Mouse (Mus musculus) kidney, embryonic 15.5 days (tissue): Measurements from ENCODE around the gene Lbp. TPM values are rescaled to one million over a fixed set of nuclear protein-coding genes. Genes with fewer than 3 reads are reported as not detected.

ENCODE experiments used
- ATAC-seq: fragments of 200-750 bp; cut with Nextera tagmentation; replicated peaks from 2 replicates; pipeline ENCODE4 v1.8.0; 2017; ENCODE audit warnings: moderate TSS enrichment; ENCODE audit not compliant: low FRiP score
- H3K27ac ChIP-seq: fragments of 300-500 bp; sonication (generic); 2 replicates; pipeline ENCODE4 v1.5.1; 2015; ENCODE audit warnings: mild to moderate bottlenecking, inconsistent platforms
- H3K27me3 ChIP-seq: fragments of 300-500 bp; sonication (generic); 2 replicates; pipeline ENCODE4 v1.6.1; 2015; ENCODE audit warnings: inconsistent platforms
- H3K36me3 ChIP-seq: fragments of 300-500 bp; sonication (generic); 2 replicates; pipeline ENCODE4 v1.6.1; 2015; ENCODE audit warnings: inconsistent platforms
- H3K4me1 ChIP-seq: fragments of 300-500 bp; sonication (generic); 2 replicates; pipeline ENCODE4 v1.6.1; 2015; ENCODE audit warnings: inconsistent platforms
- H3K4me2 ChIP-seq: fragments of 300-500 bp; sonication (generic); 2 replicates; pipeline ENCODE4 v1.6.1; 2015; ENCODE audit warnings: moderate library complexity, mild to moderate bottlenecking, inconsistent platforms
- H3K4me3 ChIP-seq: fragments of 300-500 bp; sonication (generic); replicated peaks from 2 replicates; pipeline ENCODE4 v1.5.1; 2015; ENCODE audit warnings: mild to moderate bottlenecking, inconsistent platforms
- H3K9ac ChIP-seq: fragments of 300-500 bp; sonication (generic); 2 replicates; pipeline ENCODE4 v1.6.1; 2015; ENCODE audit warnings: mild to moderate bottlenecking, inconsistent platforms
- H3K9me3 ChIP-seq: fragments of 300-500 bp; sonication (generic); replicated peaks from 2 replicates; pipeline ENCODE4 v1.6.1; 2016; ENCODE audit warnings: inconsistent platforms
- WGBS: fragments of 180-500 bp; shearing (Covaris S2); methylation state at CpG from one replicate; pipeline ENCODE4 v1.1.7; 2015; ENCODE audit warnings: mixed read lengths; 5-methylcytosine and 5-hydroxymethylcytosine counted together
- polyA plus RNA-seq: library from polyadenylated mRNA; unstranded; fragments of >200 nt; fragmentation: Nextera tagmentation; extraction: Ambion mirVana; gene quantifications from 2 replicates; pipeline ENCODE4 v1.2.1, GENCODE M21; 2015

Lbp gene
- polyA plus RNA-seq, 1 experiment from 2014 or later, result 27.2 TPM

DNA sequence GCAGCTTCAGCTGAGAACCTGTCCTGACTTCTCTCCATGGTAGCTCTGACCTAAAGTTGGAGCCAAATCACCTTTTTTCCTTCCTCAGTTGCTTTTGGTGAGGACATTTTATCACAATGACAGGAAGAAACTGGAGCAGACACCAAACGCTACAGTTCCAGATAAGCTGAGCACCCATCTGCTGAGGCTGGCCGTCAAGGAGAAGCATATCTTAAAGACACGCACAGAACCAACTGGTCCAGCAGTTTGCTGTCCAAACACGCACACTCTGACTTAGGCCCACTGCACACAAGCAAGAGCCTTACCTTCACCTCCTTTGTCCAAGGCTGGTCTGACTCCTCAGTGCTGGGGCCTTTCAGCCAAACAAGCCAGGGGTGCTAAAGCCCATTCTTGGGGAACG is 61.4 kb downstream of the Lbp start:
- no peak overlapping the region for H3K9ac ChIP-seq
- no peak overlapping the region for H3K4me3 ChIP-seq
- WGBS, result 91% methylated on average over 5 of the region's 5 CpGs
- no peaks in the 10 kb centered on the region for H3K4me1 ChIP-seq
- no peaks in the 10 kb centered on the region for H3K27me3 ChIP-seq
- no peaks in the 10 kb centered on the region for H3K9me3 ChIP-seq
- H3K27ac ChIP-seq, result no peak overlapping the region
- no peaks in the 10 kb centered on the region for H3K36me3 ChIP-seq
- no peak for ATAC-seq
- no peak overlapping the region for H3K4me2 ChIP-seq

DNA sequence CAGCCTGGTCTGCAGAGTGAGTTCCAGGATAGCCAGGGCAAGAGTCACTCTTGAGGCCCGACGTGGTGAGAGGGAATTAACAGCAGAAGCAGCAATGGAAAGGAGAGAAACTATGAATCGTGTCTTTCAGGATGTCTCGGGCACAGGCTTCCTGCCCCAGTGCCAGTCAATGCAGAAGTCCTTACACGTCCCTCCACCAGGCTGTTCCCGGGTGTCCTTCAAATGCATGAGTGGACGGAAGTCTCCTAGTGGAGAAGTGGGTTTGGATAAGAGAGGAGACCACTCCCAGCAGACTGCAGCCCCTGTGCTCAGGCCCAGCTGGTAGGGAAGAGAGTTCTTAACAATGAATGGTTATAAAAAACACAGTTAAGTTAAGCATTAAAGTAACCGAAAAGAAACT is 62.0 kb downstream of the Lbp start:
- H3K4me1 ChIP-seq, result no peaks in the 10 kb centered on the region
- H3K9me3 ChIP-seq, result no peaks in the 10 kb centered on the region
- no peaks in the 10 kb centered on the region for H3K27me3 ChIP-seq
- ATAC-seq, result no peak
- H3K36me3 ChIP-seq, result no peaks in the 10 kb centered on the region
- H3K4me2 ChIP-seq, result no peak overlapping the region
- WGBS, result 91% methylated on average over 8 of the region's 8 CpGs
- H3K9ac ChIP-seq, result no peak overlapping the region
- no peak overlapping the region for H3K27ac ChIP-seq
- H3K4me3 ChIP-seq, result no peak overlapping the region

DNA sequence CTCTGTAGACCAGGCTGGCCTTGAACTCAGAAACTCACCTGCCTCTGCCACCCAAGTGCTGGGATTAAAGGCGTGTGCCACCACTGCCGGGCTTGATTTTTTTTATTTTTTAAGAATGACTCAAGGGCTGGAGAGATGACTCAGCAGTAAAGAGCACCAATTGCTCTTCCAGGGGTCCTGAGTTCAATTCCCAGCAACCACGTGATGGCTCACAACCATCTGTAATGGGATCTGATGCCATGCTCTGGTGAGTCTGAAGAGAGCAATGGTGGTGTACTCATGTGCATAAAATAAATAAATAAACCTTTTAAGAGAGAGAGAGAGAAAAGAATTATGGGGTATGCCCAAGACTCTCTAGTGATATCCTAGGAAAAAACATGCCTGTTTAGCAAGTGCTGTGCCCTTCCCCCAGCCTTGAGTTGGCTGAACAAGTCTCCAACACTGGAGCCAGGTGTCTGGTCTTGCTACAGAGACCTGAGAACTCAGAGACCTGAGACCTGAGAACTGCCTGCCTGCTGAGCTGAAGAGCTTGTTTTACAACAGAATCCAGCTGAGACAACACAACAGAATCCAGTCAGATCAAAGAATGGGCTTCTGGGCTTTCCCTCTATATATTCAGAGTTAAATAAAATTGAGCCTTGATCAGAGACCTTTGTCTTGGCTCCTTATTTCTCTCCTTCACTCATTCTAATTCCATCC is 63.3 kb downstream of the Lbp start:
- Histone ChIP-seq H3K4me2 (no peak overlapping the region), H3K4me1 (no peaks in the 10 kb centered on the region), H3K4me3 (no peak overlapping the region), H3K9ac (no peak overlapping the region), H3K27me3 (peaks cover 10% of the 10 kb centered on the region), H3K27ac (no peak overlapping the region), H3K36me3 (no peaks in the 10 kb centered on the region), H3K9me3 (no peaks in the 10 kb centered on the region)
- 72% methylated on average over 3 of the region's 3 CpGs for WGBS
- ATAC-seq, result no peak

DNA sequence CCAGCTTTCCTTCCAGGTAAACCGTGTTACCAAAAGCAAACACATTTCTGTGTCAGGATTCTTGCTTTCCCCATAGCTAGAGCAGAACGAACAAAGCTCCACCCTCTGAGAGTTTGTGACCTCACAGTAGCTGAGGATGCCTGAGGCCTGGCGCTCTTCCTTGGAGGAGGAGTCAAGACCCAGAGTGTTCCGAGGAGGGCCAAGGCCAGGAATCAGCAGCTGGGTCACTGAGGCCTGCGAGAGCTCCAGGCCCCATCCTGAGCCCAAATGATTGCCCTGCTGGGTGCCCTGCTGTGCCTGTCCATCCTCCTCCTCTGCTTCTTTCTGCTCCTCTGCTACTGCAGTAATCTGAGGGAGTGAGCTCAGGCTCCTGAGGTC is 63.9 kb downstream of the Lbp start:
- Histone ChIP-seq H3K4me2 (no peak overlapping the region), H3K27me3 (peaks cover 15% of the 10 kb centered on the region), H3K27ac (no peak overlapping the region), H3K36me3 (no peaks in the 10 kb centered on the region), H3K4me1 (peaks cover 3% of the 10 kb centered on the region), H3K9me3 (no peaks in the 10 kb centered on the region), H3K9ac (no peak overlapping the region), H3K4me3 (no peak overlapping the region)
- ATAC-seq, result no peak
- WGBS, result 15% methylated on average over 5 of the region's 5 CpGs

DNA sequence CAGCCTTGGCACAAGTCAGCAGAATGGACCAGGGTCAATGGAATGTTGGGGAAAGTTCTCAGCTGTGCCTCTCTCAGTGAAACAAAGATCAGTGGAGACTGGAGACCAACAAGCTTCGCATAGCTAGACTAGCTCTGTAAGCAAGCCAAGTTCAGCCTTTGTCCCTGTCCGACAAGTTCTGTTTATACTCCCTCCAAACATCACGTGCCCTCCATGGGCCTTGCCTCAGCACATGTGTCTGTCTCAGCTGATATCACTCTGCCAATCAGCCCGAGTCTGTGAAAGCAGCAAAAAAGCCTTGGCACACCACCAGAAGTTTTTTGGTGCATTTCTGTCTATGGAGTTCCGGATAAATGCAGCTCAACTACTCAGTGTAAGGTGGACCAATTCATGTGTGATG is 66.8 kb downstream of the Lbp start:
- Histone ChIP-seq H3K4me3 (no peak overlapping the region), H3K4me2 (no peak overlapping the region), H3K9me3 (no peaks in the 10 kb centered on the region), H3K27me3 (peaks cover 41% of the 10 kb centered on the region), H3K4me1 (peaks cover 14% of the 10 kb centered on the region), H3K36me3 (no peaks in the 10 kb centered on the region), H3K9ac (no peak overlapping the region), H3K27ac (no peak overlapping the region)
- WGBS, result 72% methylated on average over 5 of the region's 5 CpGs
- ATAC-seq, result no peak

DNA sequence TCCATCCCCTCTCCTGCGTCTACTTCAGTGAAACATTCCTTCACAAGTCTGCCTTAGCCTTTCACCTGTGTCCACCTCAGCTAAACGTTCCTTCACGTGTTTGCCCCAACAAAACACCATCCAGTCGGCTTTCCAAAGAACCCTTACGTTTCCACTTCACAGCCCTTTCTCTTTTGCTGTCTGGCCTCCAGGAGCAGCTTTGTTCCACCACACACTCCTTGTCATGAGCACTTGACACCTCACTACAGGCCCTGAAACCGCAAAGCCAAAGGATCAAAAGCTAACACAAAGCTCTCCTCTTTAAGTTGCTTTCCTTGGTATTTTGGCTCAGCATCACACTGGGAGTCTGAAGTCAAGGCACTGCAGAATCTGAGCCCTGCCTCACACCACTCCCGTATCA is 67.2 kb downstream of the Lbp start:
- no peak for ATAC-seq
- Histone ChIP-seq H3K4me2 (no peak overlapping the region), H3K9me3 (no peaks in the 10 kb centered on the region), H3K36me3 (no peaks in the 10 kb centered on the region), H3K4me1 (peaks cover 14% of the 10 kb centered on the region), H3K9ac (no peak overlapping the region), H3K27me3 (peaks cover 42% of the 10 kb centered on the region), H3K27ac (no peak overlapping the region), H3K4me3 (no peak overlapping the region)
- WGBS, result 62% methylated on average over 7 of the region's 7 CpGs

DNA sequence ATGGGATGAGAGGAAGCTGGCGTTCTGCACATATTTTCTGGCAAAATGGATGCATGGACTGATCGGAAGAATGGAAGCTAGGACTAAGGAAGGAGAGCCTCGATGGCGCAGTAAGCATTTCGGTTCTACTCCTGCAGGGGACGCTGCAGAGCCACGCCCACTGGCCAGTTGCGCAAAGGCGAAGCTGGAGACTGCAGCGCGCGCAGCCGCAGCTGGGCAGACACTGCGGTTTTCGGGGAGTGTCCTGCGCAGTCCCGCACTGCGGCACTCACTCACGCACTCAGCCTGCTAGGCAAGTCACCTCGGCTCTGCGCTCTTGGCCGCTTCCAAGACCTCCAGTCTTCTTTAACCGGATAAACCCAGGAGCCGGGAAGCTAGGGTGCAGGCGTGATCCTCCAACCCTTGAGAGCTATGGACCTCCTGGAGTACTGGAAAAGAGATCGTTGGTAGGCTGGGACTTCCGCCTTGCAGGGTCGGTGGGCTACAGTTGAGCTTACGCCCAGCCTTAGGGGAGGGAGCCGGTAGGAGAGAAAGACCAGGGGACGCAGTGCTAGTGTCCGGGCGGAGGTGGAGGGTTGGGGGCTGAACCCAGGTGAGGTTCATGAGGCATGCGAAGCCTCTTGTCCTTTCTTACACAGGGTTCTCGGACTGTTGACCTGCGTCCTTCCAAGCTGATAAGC is 69.3 kb downstream of the Lbp start, which contains the start of gene Snhg11:
TSS of gene Snhg11 (plus strand) at position 196 of the 680 bp plus-strand sequence.
- peaks cover 17% of the 10 kb centered on the region for H3K4me1 ChIP-seq
- WGBS, result 2% methylated on average over 36 of the region's 36 CpGs
- ATAC-seq, result 0 out of 2 replicates have a peak, but pooled peaks have one; percentile 18
- no peaks in the 10 kb centered on the region for H3K36me3 ChIP-seq
- H3K9ac ChIP-seq, result peak within 1 kb of the TSS; percentile 40
- H3K27me3 ChIP-seq, result peaks cover 42% of the 10 kb centered on the region
- no peak within 1 kb of the TSS for H3K27ac ChIP-seq
- H3K4me2 ChIP-seq, result peak within 1 kb of the TSS; percentile 77
- peak within 1 kb of the TSS; percentile 46 for H3K4me3 ChIP-seq
- H3K9me3 ChIP-seq, result no peaks in the 10 kb centered on the region

DNA sequence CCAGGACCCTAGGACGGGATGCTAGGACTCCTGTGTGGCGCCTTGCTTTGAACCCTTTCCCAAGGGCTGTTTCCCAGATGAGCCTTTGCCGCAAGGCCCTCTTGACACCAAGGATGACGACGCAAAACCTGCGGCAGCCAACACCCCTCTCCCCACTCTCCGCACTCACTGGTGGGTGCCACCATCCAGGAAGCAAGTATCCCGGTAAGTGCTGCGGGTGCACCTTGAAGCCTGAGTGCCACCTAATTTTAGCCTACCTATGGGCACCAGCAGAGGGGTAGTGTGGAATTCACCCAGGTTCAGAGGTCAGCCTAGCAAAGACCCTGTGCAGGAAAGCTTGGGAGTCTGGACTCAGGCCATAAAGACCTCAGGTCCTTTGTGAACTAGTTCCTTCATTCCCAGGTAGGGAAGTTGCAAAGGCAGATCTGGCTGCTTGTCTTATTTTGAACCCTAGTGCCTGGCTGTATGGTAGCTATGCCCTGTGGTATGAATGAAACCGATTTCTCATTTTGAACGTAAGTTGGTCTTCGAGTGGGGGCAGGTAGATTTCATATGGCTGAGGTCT is 69.9 kb downstream of the Lbp start:
- 28% methylated on average over 12 of the region's 12 CpGs for WGBS
- Histone ChIP-seq H3K27ac (no peak overlapping the region), H3K4me1 (peaks cover 17% of the 10 kb centered on the region), H3K36me3 (no peaks in the 10 kb centered on the region), H3K4me3 (peak overlapping the region; percentile 46), H3K4me2 (peak overlapping the region; percentile 77), H3K27me3 (peaks cover 42% of the 10 kb centered on the region), H3K9ac (no peak overlapping the region), H3K9me3 (no peaks in the 10 kb centered on the region)
- ATAC-seq, result no peak

DNA sequence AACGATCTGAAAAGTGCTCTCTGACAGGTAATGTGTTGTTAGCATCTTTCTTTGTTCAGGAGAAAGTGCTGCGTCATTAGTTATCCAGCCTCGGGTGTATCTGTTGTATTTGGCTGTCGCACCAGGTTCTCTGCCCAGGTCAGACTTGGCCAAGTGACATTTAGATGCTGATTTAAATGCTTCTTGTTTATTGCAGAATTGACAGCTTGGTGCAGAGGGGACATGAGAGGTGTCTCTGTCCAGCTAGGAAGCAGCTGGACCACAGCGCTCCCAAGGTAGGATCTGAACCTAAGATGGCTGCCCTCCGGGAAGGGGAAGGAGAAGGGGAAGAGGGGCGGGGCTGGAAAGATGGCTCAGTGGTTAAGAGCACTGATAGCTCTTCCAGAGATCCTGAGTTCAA is 70.5 kb downstream of the Lbp start:
- Histone ChIP-seq H3K9ac (no peak overlapping the region), H3K4me1 (peaks cover 17% of the 10 kb centered on the region), H3K27ac (no peak overlapping the region), H3K36me3 (no peaks in the 10 kb centered on the region), H3K4me3 (no peak overlapping the region), H3K4me2 (no peak overlapping the region), H3K27me3 (peaks cover 42% of the 10 kb centered on the region), H3K9me3 (no peaks in the 10 kb centered on the region)
- 74% methylated on average over 7 of the region's 7 CpGs for WGBS
- no peak for ATAC-seq

DNA sequence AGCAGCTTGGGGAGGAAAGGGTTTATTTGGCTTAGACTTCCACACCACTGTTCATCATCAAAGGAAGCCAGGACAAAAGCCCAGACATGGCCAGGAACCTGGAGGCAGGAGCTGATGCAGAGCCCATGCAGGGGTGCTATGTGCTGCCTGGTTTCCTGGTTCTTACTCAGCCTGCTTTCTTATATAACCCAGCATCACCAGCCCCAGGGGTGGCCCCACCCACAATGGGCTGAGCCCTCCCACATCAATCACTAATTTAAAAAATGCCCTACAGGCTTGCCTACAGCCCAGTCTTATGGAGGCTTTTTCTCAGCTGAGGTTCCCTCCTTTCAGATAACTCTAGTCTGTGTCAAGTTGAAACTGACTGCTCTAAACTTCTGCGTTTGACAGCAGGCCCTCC is 71.5 kb downstream of the Lbp start:
- WGBS, result 87% methylated on average over 1 of the region's 1 CpGs
- H3K27me3 ChIP-seq, result peaks cover 42% of the 10 kb centered on the region
- H3K4me2 ChIP-seq, result no peak overlapping the region
- peaks cover 17% of the 10 kb centered on the region for H3K4me1 ChIP-seq
- no peak overlapping the region for H3K4me3 ChIP-seq
- H3K9ac ChIP-seq, result no peak overlapping the region
- H3K36me3 ChIP-seq, result no peaks in the 10 kb centered on the region
- H3K9me3 ChIP-seq, result no peaks in the 10 kb centered on the region
- H3K27ac ChIP-seq, result no peak overlapping the region
- ATAC-seq, result no peak

DNA sequence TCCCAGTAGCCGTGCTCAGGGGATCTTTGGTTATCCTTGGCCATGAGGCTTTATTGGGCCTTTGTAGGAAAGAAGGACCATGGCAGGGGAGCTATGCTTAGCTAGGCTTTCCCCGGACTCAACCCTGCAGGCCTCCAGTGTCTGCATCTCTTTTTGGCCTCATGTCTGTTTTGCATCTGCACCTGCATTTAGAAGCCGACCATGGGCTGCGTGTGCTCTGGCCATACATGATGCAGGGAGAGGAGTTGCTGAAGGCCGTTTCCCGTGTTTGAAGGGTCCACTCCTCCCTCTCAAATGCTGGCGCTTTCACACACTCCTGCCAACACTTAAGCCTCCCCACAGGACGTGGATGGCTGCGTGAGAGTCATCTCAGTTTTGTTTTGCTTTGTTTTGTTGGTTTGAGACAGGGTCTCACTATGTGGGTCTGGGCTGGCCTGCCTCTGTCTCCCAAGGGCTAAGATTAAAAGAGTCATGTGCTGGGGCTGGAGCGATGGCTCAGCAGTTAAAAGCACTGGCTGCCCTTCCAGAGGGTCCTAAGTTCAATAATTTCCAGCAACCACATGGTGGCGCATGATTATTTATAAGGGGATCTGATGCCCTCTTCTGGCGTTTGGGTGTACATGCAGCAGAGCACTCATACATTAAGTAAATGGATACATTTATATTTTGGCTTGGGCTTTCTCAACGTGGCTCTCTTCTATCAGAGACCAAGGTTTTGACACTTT is 73.2 kb downstream of the Lbp start:
- no peaks in the 10 kb centered on the region for H3K36me3 ChIP-seq
- H3K4me1 ChIP-seq, result peaks cover 17% of the 10 kb centered on the region
- no peaks in the 10 kb centered on the region for H3K9me3 ChIP-seq
- ATAC-seq, result 0 out of 2 replicates have a peak, but pooled peaks have one; percentile 17
- peaks cover 34% of the 10 kb centered on the region for H3K27me3 ChIP-seq
- H3K27ac ChIP-seq, result no peak overlapping the region
- WGBS, result 37% methylated on average over 13 of the region's 13 CpGs
- no peak overlapping the region for H3K4me3 ChIP-seq
- no peak overlapping the region for H3K9ac ChIP-seq
- no peak overlapping the region for H3K4me2 ChIP-seq
